ENCODE assay signal across 9 mouse cellular contexts in the genomic region with DNA sequence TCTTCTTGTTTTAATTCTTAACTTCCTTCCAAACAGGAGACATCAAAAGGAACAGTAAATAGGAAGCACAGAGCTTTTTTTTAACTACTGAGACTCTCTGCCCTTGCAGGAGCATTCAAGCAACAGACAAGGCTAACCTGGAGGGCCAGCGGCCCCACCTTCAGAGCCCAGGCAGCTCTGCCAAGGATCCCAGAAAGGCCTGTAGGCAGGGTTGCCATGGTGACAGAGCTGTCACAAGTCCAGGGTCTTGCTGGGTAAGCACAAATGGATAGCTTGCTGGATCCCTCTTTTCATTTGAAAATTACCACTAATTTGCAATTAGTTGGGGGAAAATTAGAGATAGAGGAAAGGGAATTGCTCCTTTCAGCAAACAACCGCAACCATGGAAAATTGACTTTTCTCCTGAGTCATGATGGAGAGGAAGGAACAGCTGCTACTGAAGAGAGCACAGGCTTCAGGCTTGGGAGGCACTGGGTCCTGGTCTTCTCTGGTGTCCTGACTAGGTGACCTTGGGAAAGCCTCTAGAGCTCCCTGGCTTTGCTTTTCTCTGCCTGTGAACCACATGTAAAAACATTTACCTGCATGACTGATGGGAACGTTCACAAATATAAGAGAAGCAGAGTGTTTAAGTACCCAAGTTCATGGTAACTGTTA.
DNase-seq lines count a peak whose midpoint lies in the region; ATAC-seq and TF ChIP-seq lines count a peak whose summit lies in the region.
"Had no signal": no experiment of that assay in that cellular context is flagged by ENCODE, and none has a peak within 500 bp of the region (broad histone marks: within the 10 kb centered on the region; RNA-seq: fewer than 3 reads in every experiment).

No protein-coding gene starts in this region.

- H3K4me3 ChIP-seq in hindbrain, embryonic 11.5 days (ENCODE audit: low read depth, low read length), result no peak overlapping the region
- no peak overlapping the region for H3K4me3 ChIP-seq in limb, embryonic 14.5 days (replicated peaks; ENCODE audit: low read length)
- no peak overlapping the region for H3K4me3 ChIP-seq in heart, embryonic 12.5 days

- no peaks in the 10 kb centered on the region for H3K27me3 ChIP-seq in hindbrain, embryonic 11.5 days (ENCODE audit: control insufficient read depth, insufficient read depth, low read length)
- H3K27me3 ChIP-seq in limb, embryonic 14.5 days (ENCODE audit: control insufficient read depth, insufficient read depth, low read length), result no peaks in the 10 kb centered on the region
- H3K27me3 ChIP-seq in heart, embryonic 12.5 days (replicated peaks), result no peaks in the 10 kb centered on the region
- H3K27me3 ChIP-seq: Patski had no signal

- H3K9ac ChIP-seq in hindbrain, embryonic 11.5 days (ENCODE audit: low read depth, low read length), result no peak overlapping the region
- no peak overlapping the region for H3K9ac ChIP-seq in limb, embryonic 14.5 days (ENCODE audit: low read depth, low read length, severe bottlenecking)
- no peak overlapping the region for H3K9ac ChIP-seq in heart, embryonic 12.5 days

- peak; percentile 88 for ATAC-seq in hindbrain, embryonic 11.5 days (ENCODE audit: low FRiP score)
- no peak for ATAC-seq in limb, embryonic 14.5 days (ENCODE audit: low FRiP score, low read depth)
- no peak for ATAC-seq in heart, embryonic 12.5 days (ENCODE audit: insufficient number of reproducible peaks, low FRiP score)
- ATAC-seq: Patski had no signal

- H3K4me1 ChIP-seq in hindbrain, embryonic 11.5 days (replicated peaks; ENCODE audit: control insufficient read depth, insufficient read depth, low read length), result 0 out of 2 replicates have a peak, but pooled peaks cover 3% of the 10 kb centered on the region
- no peaks in the 10 kb centered on the region for H3K4me1 ChIP-seq in limb, embryonic 14.5 days (ENCODE audit: control insufficient read depth, insufficient read depth, low read length)
- H3K4me1 ChIP-seq in heart, embryonic 12.5 days (replicated peaks), result no peaks in the 10 kb centered on the region

- no peak overlapping the region for H3K4me2 ChIP-seq in hindbrain, embryonic 11.5 days (replicated peaks; ENCODE audit: low read depth, low read length)
- no peak overlapping the region for H3K4me2 ChIP-seq in limb, embryonic 14.5 days (replicated peaks; ENCODE audit: low read depth, low read length, severe bottlenecking)
- H3K4me2 ChIP-seq in heart, embryonic 12.5 days, result no peak overlapping the region

- peak; percentile 51 for DNase-seq in adrenal gland, postnatal 10 days
- peak; percentile 88 to 92 for DNase-seq in cerebellum, postnatal 14 days
- DNase-seq in hindbrain, embryonic 11.5 days (ENCODE audit: low spot score), result peak; percentile 60
- peak; percentile 17 for DNase-seq in limb, embryonic 14.5 days (ENCODE audit: low spot score)
- DNase-seq in gastrocnemius, adult 8-10 months (ENCODE audit: low spot score in 2 of 2), result no peak
- no peak for DNase-seq in ovary, postnatal 14 days (ENCODE audit: low spot score)
- no peak for DNase-seq in spleen, postnatal 10 days (ENCODE audit: low spot score in 2 of 2)

- WGBS in hindbrain, embryonic 11.5 days, result 35% methylated on average over 3 of the region's 3 CpGs
- 47% methylated on average over 3 of the region's 3 CpGs for WGBS in limb, embryonic 14.5 days
- 61% methylated on average over 3 of the region's 3 CpGs for WGBS in heart, embryonic 12.5 days

- TF ChIP-seq POLR2A in limb, embryonic 14.5 days (IDR thresholded peaks at IDR 0.05; ENCODE audit: borderline replicate concordance, extremely low read depth, insufficient read depth, insufficient read length), result no peak

- no peaks in the 10 kb centered on the region for H3K9me3 ChIP-seq in hindbrain, embryonic 11.5 days (ENCODE audit: control insufficient read depth, low read length)
- H3K9me3 ChIP-seq in limb, embryonic 14.5 days (ENCODE audit: control insufficient read depth, low read length), result no peaks in the 10 kb centered on the region
- H3K9me3 ChIP-seq in heart, embryonic 12.5 days (replicated peaks), result peaks cover 3% of the 10 kb centered on the region; the same call in 1 of the 2 replicates

- no peaks in the 10 kb centered on the region for H3K36me3 ChIP-seq in hindbrain, embryonic 11.5 days (ENCODE audit: control insufficient read depth, insufficient read depth, low read length)
- H3K36me3 ChIP-seq in limb, embryonic 14.5 days (ENCODE audit: control insufficient read depth, insufficient read depth, low read length), result no peaks in the 10 kb centered on the region
- H3K36me3 ChIP-seq in heart, embryonic 12.5 days, result no peaks in the 10 kb centered on the region

- H3K27ac ChIP-seq in hindbrain, embryonic 11.5 days (ENCODE audit: low read depth, low read length), result no peak overlapping the region
- H3K27ac ChIP-seq in limb, embryonic 14.5 days (replicated peaks; ENCODE audit: low read depth, low read length), result no peak overlapping the region
- H3K27ac ChIP-seq in heart, embryonic 12.5 days (ENCODE audit: poor library complexity, severe bottlenecking), result no peak overlapping the region

Comparison
In these comparisons a context has a peak if more than half of its experiments do, and no peak if none do; other contexts are left out.
1. DNase-seq: peak in adrenal gland, postnatal 10 days (single experiment), cerebellum, postnatal 14 days (2 of 2), hindbrain, embryonic 11.5 days (single experiment) and limb, embryonic 14.5 days (single experiment); none in gastrocnemius, adult 8-10 months (0 of 2), ovary, postnatal 14 days (single experiment) and spleen, postnatal 10 days (0 of 2).